9 mouse cellular contexts compared by ENCODE assay signal in the genomic region with DNA sequence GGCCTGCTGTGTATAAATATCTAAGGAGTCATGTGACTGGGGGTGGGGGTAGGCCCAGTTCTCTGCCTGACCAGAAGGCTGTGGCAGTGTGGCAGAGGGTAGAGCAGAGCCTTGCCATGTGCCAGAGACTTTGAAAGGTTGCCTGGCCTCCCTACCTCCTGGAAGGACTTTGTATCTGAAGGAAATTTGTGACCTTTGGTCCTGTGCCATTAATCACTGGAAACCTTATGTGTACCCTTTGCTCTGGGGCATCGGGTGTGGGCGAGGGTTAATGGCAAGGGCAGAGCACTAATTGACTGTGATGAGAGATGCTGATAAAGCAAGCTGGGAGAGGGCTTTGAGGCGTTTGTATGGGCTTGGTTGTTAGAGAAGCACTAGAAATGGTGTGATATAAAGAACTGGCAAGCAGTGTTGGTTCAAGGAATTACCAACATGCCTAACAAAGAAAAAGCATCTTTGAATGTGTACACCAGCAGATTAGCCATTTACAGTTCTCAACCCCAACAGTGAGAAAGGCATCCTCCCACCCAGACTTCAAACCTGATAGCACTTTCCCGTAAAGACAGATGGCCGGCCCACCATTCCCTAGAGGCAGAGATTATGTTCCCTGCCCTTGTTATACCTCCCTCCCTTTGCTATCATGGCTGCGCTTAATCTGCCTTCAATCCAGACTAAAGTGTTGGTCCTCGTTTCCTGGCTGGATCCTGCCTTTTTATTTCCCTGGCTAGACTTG.
A peak's percentile ranks its signal among the peaks of the same experiment; 100 is the strongest.
DNase-seq lines count a peak whose midpoint lies in the region; ATAC-seq and TF ChIP-seq lines count a peak whose summit lies in the region.
"Had no signal": no experiment of that assay in that cellular context is flagged by ENCODE, and none has a peak within 500 bp of the region (broad histone marks: within the 10 kb centered on the region; RNA-seq: fewer than 3 reads in every experiment).

No protein-coding gene starts in this region.

- WGBS in hindbrain, postnatal 0 days: 30% methylated on average over 7 of the region's 7 CpGs
- 31% methylated on average over 7 of the region's 7 CpGs for WGBS in stomach, embryonic 16.5 days

- H3K27ac ChIP-seq in hindbrain, postnatal 0 days: peak overlapping the region; percentile 68
- no peak overlapping the region for H3K27ac ChIP-seq in stomach, embryonic 16.5 days (ENCODE audit: low read length)

- no peak overlapping the region for H3K4me2 ChIP-seq in hindbrain, postnatal 0 days (ENCODE audit: low read depth, low read length)
- H3K4me2 ChIP-seq in stomach, embryonic 16.5 days (ENCODE audit: low read depth, low read length): no peak overlapping the region
- H3K4me2 ChIP-seq: lung, embryonic 14.5 days had no signal

- ATAC-seq in frontal cortex, adult (ENCODE audit: low TSS enrichment): peak; percentile 34; the same call in 1 of the 2 replicates
- ATAC-seq in hindbrain, postnatal 0 days: peak; percentile 66
- peak; percentile 68 for ATAC-seq in stomach, embryonic 16.5 days (ENCODE audit: insufficient read depth, low FRiP score)
- ATAC-seq in inflammation-experienced regulatory T-cells, adult 6 months: no peak

- no peak for TF ChIP-seq CTCF in hindbrain, postnatal 0 days (IDR thresholded peaks at IDR 0.05; ENCODE audit: low read depth)

- no peak for DNase-seq in frontal cortex, postnatal 14 days (ENCODE audit: low spot score in 2 of 2)
- peak; percentile 69 for DNase-seq in hindbrain, postnatal 0 days (ENCODE audit: low spot score)
- peak; percentile 68 for DNase-seq in mesoderm, embryonic 11.5 days (ENCODE audit: low read depth, low spot score)
- no peak for DNase-seq in spleen, adult 18-20 months
- no peak for DNase-seq in liver
- DNase-seq: lung, embryonic 14.5 days had no signal

- H3K36me3 ChIP-seq in hindbrain, postnatal 0 days (ENCODE audit: insufficient read depth, low read length): no peaks in the 10 kb centered on the region
- no peaks in the 10 kb centered on the region for H3K36me3 ChIP-seq in stomach, embryonic 16.5 days (ENCODE audit: control insufficient read depth, insufficient read depth, low read length)

- no peaks in the 10 kb centered on the region for H3K27me3 ChIP-seq in hindbrain, postnatal 0 days (ENCODE audit: insufficient read depth, low read length)
- no peaks in the 10 kb centered on the region for H3K27me3 ChIP-seq in stomach, embryonic 16.5 days (ENCODE audit: control insufficient read depth, insufficient read depth, low read length)

- no peak overlapping the region for H3K9ac ChIP-seq in hindbrain, postnatal 0 days (replicated peaks; ENCODE audit: low read length)
- H3K9ac ChIP-seq in stomach, embryonic 16.5 days (ENCODE audit: low read length): no peak overlapping the region
- H3K9ac ChIP-seq: lung, embryonic 14.5 days had no signal

- H3K9me3 ChIP-seq in hindbrain, postnatal 0 days (ENCODE audit: low read length): no peaks in the 10 kb centered on the region
- no peaks in the 10 kb centered on the region for H3K9me3 ChIP-seq in stomach, embryonic 16.5 days (replicated peaks; ENCODE audit: control insufficient read depth, low read length)

- no peak overlapping the region for H3K4me3 ChIP-seq in hindbrain, postnatal 0 days (ENCODE audit: low read length)
- H3K4me3 ChIP-seq in stomach, embryonic 16.5 days (replicated peaks; ENCODE audit: low read length): no peak overlapping the region

- peaks cover 20% of the 10 kb centered on the region; the same call in 1 of the 2 replicates for H3K4me1 ChIP-seq in hindbrain, postnatal 0 days (ENCODE audit: insufficient read depth, low read length)
- 0 out of 2 replicates have a peak, but pooled peaks cover 3% of the 10 kb centered on the region for H3K4me1 ChIP-seq in stomach, embryonic 16.5 days (ENCODE audit: control insufficient read depth, insufficient read depth, low read length)

Comparison
In these comparisons a context has a peak if more than half of its experiments do, and no peak if none do; other contexts are left out.
1. DNase-seq: peak in hindbrain, postnatal 0 days (single experiment) and mesoderm, embryonic 11.5 days (single experiment); none in frontal cortex, postnatal 14 days (0 of 2), spleen, adult 18-20 months (0 of 2) and liver (single experiment).